Mouse (Mus musculus): ENCODE data around the gene Morc4.

GRCm38 (mm10) chrX:139782278-139783044 is 89.0 kb downstream of the Morc4 start, which contains the start of gene Ripply1:
- TF ChIP-seq POLR2A (IDR thresholded peaks at IDR 0.05; ENCODE audit: low read depth, low read length) = no peak
- no peak for TF ChIP-seq CTCF (IDR thresholded peaks at IDR 0.05; ENCODE audit: extremely low read depth, insufficient read length, insufficient replicate concordance, low read depth, low read length)
